Mouse (Mus musculus) neural tube, embryonic 14.5 days (tissue): Measurements from ENCODE around the gene Sdcbp2. TPM values are rescaled to one million over a fixed set of nuclear protein-coding genes. Genes with fewer than 3 reads are reported as not detected.

Source experiments
- ATAC-seq: fragments of 200-750 bp; cut with Nextera tagmentation; 2 replicates; pipeline ENCODE4 v1.8.0; 2017; ENCODE audit warnings: low read depth, mild to moderate bottlenecking, moderate TSS enrichment, moderate library complexity
- H3K27ac ChIP-seq: fragments of 300-500 bp; sonication (generic); 2 replicates; pipeline ENCODE4 v1.5.1; 2014; ENCODE audit warnings: low read depth, mild to moderate bottlenecking, control low read depth, low read length, moderate library complexity, mixed read lengths
- H3K27me3 ChIP-seq: fragments of 300-500 bp; sonication (generic); 2 replicates; pipeline ENCODE4 v1.6.1; 2014; ENCODE audit warnings: low read length; ENCODE audit not compliant: control insufficient read depth, insufficient read depth
- H3K36me3 ChIP-seq: fragments of 300-500 bp; sonication (generic); 2 replicates; pipeline ENCODE4 v1.6.1; 2014; ENCODE audit warnings: low read length, mixed read lengths; ENCODE audit not compliant: control insufficient read depth, insufficient read depth
- H3K4me1 ChIP-seq: fragments of 300-500 bp; sonication (generic); 2 replicates; pipeline ENCODE4 v1.6.1; 2014; ENCODE audit warnings: low read length; ENCODE audit not compliant: control insufficient read depth, insufficient read depth
- H3K4me2 ChIP-seq: fragments of 300-500 bp; sonication (generic); 2 replicates; pipeline ENCODE4 v1.6.1; 2014; ENCODE audit warnings: mild to moderate bottlenecking, low read depth, low read length, control low read depth
- H3K4me3 ChIP-seq: fragments of 300-500 bp; sonication (generic); 2 replicates; pipeline ENCODE4 v1.5.1; 2014; ENCODE audit warnings: low read depth, low read length, control low read depth, mixed read lengths
- H3K9ac ChIP-seq: fragments of 300-500 bp; sonication (generic); replicated peaks from 2 replicates; pipeline ENCODE4 v1.6.1; 2014; ENCODE audit warnings: low read depth, mild to moderate bottlenecking, control low read depth, low read length, mixed read lengths
- H3K9me3 ChIP-seq: fragments of 300-500 bp; sonication (generic); 2 replicates; pipeline ENCODE4 v1.6.1; 2016; ENCODE audit warnings: low read length; ENCODE audit not compliant: control insufficient read depth
- WGBS: fragments of 180-500 bp; shearing (Covaris S2); extraction: QIAGEN DNeasy Blood & Tissue Kit; methylation state at CpG from one replicate; pipeline ENCODE4 v1.1.7; 2014; 5-methylcytosine and 5-hydroxymethylcytosine counted together
- polyA plus RNA-seq: library from polyadenylated mRNA; unstranded; fragments of >200 nt; fragmentation: Nextera tagmentation; extraction: Ambion mirVana; gene quantifications from 2 replicates; pipeline ENCODE4 v1.2.1, GENCODE M21; 2014

Gene Sdcbp2
- polyA plus RNA-seq, 1 experiment from 2014 or later: 0.72 TPM

- H3K27ac ChIP-seq: peak within 1 kb of the TSS; percentile 94
- ATAC-seq: peak; percentile 92
- peak within 1 kb of the TSS; percentile 86 for H3K4me3 ChIP-seq
- WGBS: under 1% methylated on average over 33 of the region's 47 CpGs
- peak within 1 kb of the TSS; percentile 92 for H3K9ac ChIP-seq
- H3K27me3 ChIP-seq: no peaks in the 10 kb centered on the region
- peaks cover 12% of the 10 kb centered on the region; the same call in 1 of the 2 replicates for H3K4me1 ChIP-seq
- H3K9me3 ChIP-seq: no peaks in the 10 kb centered on the region
- H3K4me2 ChIP-seq: peak within 1 kb of the TSS; percentile 41
- no peaks in the 10 kb centered on the region for H3K36me3 ChIP-seq
Measured at GRCm38 (mm10) chr2:151632159-151632814, 59.9 kb downstream of the Sdcbp2 start, which contains the start of gene Snph. Gene Snph (minus strand): TSS chr2:151632593.

- Histone ChIP-seq H3K9ac (no peak overlapping the region), H3K4me2 (peak overlapping the region; percentile 41), H3K36me3 (no peaks in the 10 kb centered on the region), H3K4me3 (peak overlapping the region; percentile 86; the same call in 1 of the 2 replicates), H3K9me3 (no peaks in the 10 kb centered on the region), H3K27ac (no peak overlapping the region), H3K4me1 (peaks cover 12% of the 10 kb centered on the region; the same call in 1 of the 2 replicates), H3K27me3 (no peaks in the 10 kb centered on the region)
- 42% methylated on average over 5 of the region's 5 CpGs for WGBS
- no peak for ATAC-seq
Measured at GRCm38 (mm10) chr2:151632982-151633381, 60.6 kb downstream of the Sdcbp2 start.

- no peak overlapping the region for H3K4me3 ChIP-seq
- WGBS: 42% methylated on average over 2 of the region's 2 CpGs
- H3K4me1 ChIP-seq: peaks cover 12% of the 10 kb centered on the region; the same call in 1 of the 2 replicates
- no peak overlapping the region for H3K4me2 ChIP-seq
- H3K27me3 ChIP-seq: no peaks in the 10 kb centered on the region
- H3K9me3 ChIP-seq: no peaks in the 10 kb centered on the region
- no peaks in the 10 kb centered on the region for H3K36me3 ChIP-seq
- no peak overlapping the region for H3K27ac ChIP-seq
- no peak for ATAC-seq
- H3K9ac ChIP-seq: no peak overlapping the region
Measured at GRCm38 (mm10) chr2:151634903-151635302, 62.5 kb downstream of the Sdcbp2 start.

- H3K27ac ChIP-seq: no peak overlapping the region
- no peaks in the 10 kb centered on the region for H3K27me3 ChIP-seq
- no peak overlapping the region for H3K4me3 ChIP-seq
- peaks cover 9% of the 10 kb centered on the region; the same call in 1 of the 2 replicates for H3K4me1 ChIP-seq
- WGBS: 64% methylated on average over 9 of the region's 9 CpGs
- no peak overlapping the region for H3K9ac ChIP-seq
- no peak overlapping the region for H3K4me2 ChIP-seq
- no peak for ATAC-seq
- no peaks in the 10 kb centered on the region for H3K9me3 ChIP-seq
- no peaks in the 10 kb centered on the region for H3K36me3 ChIP-seq
Measured at GRCm38 (mm10) chr2:151635362-151636014, 63.1 kb downstream of the Sdcbp2 start.

- WGBS: 75% methylated on average over 2 of the region's 2 CpGs
- ATAC-seq: no peak
Measured at GRCm38 (mm10) chr2:151636015-151636402, 63.6 kb downstream of the Sdcbp2 start.

More at GRCm38 (mm10) chr2:151636015-151636402, 63.6 kb downstream of the Sdcbp2 start:
- Histone ChIP-seq H3K4me1 (peaks cover 5% of the 10 kb centered on the region; the same call in 1 of the 2 replicates), H3K9me3 (no peaks in the 10 kb centered on the region), H3K27ac (no peak overlapping the region), H3K4me2 (no peak overlapping the region), H3K27me3 (no peaks in the 10 kb centered on the region), H3K4me3 (no peak overlapping the region), H3K36me3 (no peaks in the 10 kb centered on the region), H3K9ac (no peak overlapping the region)

Other genes starting within 250 kb of the Sdcbp2 start
- not detected in 2 replicates for gene 4921509C19Rik, start 96.5 kb upstream of the Sdcbp2 start, polyA plus RNA-seq
- 264 and 265 TPM in 2 replicates for gene Nsfl1c, start 78.4 kb upstream of the Sdcbp2 start, polyA plus RNA-seq
- gene Fkbp1a, start 30.1 kb upstream of the Sdcbp2 start, polyA plus RNA-seq: 618 and 641 TPM in 2 replicates
- gene Snph, start 60.0 kb downstream of the Sdcbp2 start, polyA plus RNA-seq: 29.7 and 33.1 TPM in 2 replicates
- 0.15 and 0.40 TPM in 2 replicates for gene Rad21l, start 95.9 kb downstream of the Sdcbp2 start, polyA plus RNA-seq
- 23.4 and 26.7 TPM in 2 replicates for gene Tmem74b, start 129.4 kb downstream of the Sdcbp2 start, polyA plus RNA-seq
- 61.9 and 70.6 TPM in 2 replicates for gene Psmf1, start 171.6 kb downstream of the Sdcbp2 start, polyA plus RNA-seq